Comparison of ENCODE assay signal across 1 mouse cellular context in the genomic region with DNA sequence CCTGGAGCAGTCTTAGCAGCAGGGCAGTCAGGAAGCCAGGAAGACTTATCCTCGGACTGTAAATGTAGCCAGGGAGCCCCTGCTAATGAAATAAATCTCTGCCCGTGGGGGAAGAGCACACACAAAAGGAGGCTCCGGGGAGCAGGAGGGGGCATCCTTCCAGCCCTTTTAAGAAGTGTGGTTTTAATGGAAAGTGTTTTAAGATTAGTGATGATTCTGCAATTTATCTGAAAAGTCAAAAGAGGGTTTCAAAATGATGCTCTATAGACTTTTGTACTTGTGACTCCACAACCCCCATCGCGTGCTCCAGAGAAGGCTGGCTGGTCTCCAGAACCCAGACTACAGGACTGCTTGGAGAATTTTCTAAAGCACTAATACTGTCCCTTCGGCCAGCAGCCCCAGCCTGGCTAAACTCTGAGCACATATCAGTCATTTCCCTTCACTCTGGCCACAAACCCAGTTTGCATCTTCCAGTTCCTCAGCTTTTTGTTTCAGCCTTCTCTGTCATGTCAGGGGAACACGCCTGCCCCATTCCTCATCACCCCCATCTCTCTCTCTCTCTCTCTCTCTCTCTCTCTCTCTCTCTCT.
TF ChIP-seq lines count a peak whose summit lies in the region.

No protein-coding gene starts in this region.

TF ChIP-seq in CH12.LX, 34 proteins besides CTCF, POLR2A, EP300 and RAD21 (continued from another document):
- no peak for TF ChIP-seq USF1 (IDR thresholded peaks at IDR 0.05; ENCODE audit: low read depth, low read length)
- TF ChIP-seq IRF4 (IDR thresholded peaks at IDR 0.05; ENCODE audit: low read depth, low read length) = peak; percentile 80
- no peak for TF ChIP-seq ELF1 (IDR thresholded peaks at IDR 0.05; ENCODE audit: low read depth, low read length)
- no peak for TF ChIP-seq ZC3H11A (IDR thresholded peaks at IDR 0.05; ENCODE audit: low read depth, low read length)
- no peak for TF ChIP-seq JUN (IDR thresholded peaks at IDR 0.05; ENCODE audit: insufficient read depth, low read depth, low read length)
- no peak for TF ChIP-seq ZKSCAN1 (IDR thresholded peaks at IDR 0.05; ENCODE audit: borderline replicate concordance, low read depth, low read length)
- TF ChIP-seq ZMIZ1 (IDR thresholded peaks at IDR 0.05; ENCODE audit: low read depth, low read length) = no peak
- TF ChIP-seq CHD1 (IDR thresholded peaks at IDR 0.05; ENCODE audit: low read depth, low read length) = no peak
- no peak for TF ChIP-seq MXI1 (IDR thresholded peaks at IDR 0.05; ENCODE audit: low read depth, low read length)
- no peak for TF ChIP-seq POLR2AphosphoS2 (IDR thresholded peaks at IDR 0.05; ENCODE audit: low read depth, low read length)
- no peak for TF ChIP-seq KAT2A (IDR thresholded peaks at IDR 0.05; ENCODE audit: insufficient replicate concordance, low read length)
- no peak for TF ChIP-seq MAX (IDR thresholded peaks at IDR 0.05; ENCODE audit: low read length)
- TF ChIP-seq SIN3A (IDR thresholded peaks at IDR 0.05; ENCODE audit: low read length) = no peak
- no peak for TF ChIP-seq JUND (conservative IDR thresholded peaks at IDR 0.05; ENCODE audit: low read depth, low read length)
- TF ChIP-seq NELFE (IDR thresholded peaks at IDR 0.05; ENCODE audit: low read depth, low read length) = no peak
- TF ChIP-seq UBTF (IDR thresholded peaks at IDR 0.05; ENCODE audit: low read depth, low read length) = no peak
- TF ChIP-seq RCOR1 (conservative IDR thresholded peaks at IDR 0.05; ENCODE audit: low read depth, low read length) = no peak
- no peak for TF ChIP-seq TCF12 (IDR thresholded peaks at IDR 0.05; ENCODE audit: low read depth, low read length)
- no peak for TF ChIP-seq PAX5 (IDR thresholded peaks at IDR 0.05; ENCODE audit: low read length)
- TF ChIP-seq CHD2 (IDR thresholded peaks at IDR 0.05; ENCODE audit: low read length) = no peak
- TF ChIP-seq E2F4 (IDR thresholded peaks at IDR 0.05; ENCODE audit: insufficient replicate concordance, low read depth, low read length) = no peak
TF ChIP-seq in CH12.LX: peak in this region for 6.
